Mouse (Mus musculus): Measurements from ENCODE around the gene Pirt. TPM values are rescaled to one million over a fixed set of nuclear protein-coding genes. Genes with fewer than 3 reads are reported as not detected.

The Pirt gene
- polyA plus RNA-seq, 1 experiment from 2014 or later, result 5.7 TPM

- no peak overlapping the region for H3K4me2 ChIP-seq (replicated peaks)
Observed at GRCm38 (mm10) chr11:66914249-66914648, 2.5 kb downstream of the Pirt start.

DNA sequence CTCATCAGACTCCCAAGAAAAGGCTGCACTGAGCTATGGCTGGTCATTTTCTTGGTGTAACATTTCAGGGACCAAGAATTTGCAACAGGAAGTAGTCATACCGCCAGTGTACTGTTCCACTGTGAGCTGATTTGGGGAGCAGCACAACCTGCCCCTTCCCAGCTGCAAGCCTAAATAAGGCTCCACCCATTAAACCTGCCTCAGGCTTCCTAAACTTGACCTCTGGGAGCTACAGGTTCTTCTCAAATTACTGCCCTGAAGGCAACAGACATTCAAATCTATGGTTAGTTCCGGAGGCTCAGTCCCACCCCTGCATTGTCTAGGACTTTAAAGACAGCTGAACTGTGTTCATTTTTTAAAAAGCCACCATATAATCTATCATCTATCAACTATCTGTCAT, 8.2 kb downstream of the Pirt start:
- no peak overlapping the region for H3K27ac ChIP-seq

More at GRCm38 (mm10) chr11:66914249-66914648, 2.5 kb downstream of the Pirt start:
- no peak overlapping the region for H3K9ac ChIP-seq
- H3K27me3 ChIP-seq, result no peaks in the 10 kb centered on the region
- no peaks in the 10 kb centered on the region for H3K4me1 ChIP-seq
- no peak for ATAC-seq (ENCODE audit: low FRiP score)
- H3K36me3 ChIP-seq, result no peaks in the 10 kb centered on the region
- H3K27ac ChIP-seq, result no peak overlapping the region
- 28% methylated on average over 3 of the region's 3 CpGs for WGBS
- H3K9me3 ChIP-seq (replicated peaks), result no peaks in the 10 kb centered on the region
- no peak overlapping the region for H3K4me3 ChIP-seq

GRCm38 (mm10) chr11:66924095-66924823, 12.5 kb downstream of the Pirt start:
- H3K36me3 ChIP-seq, result no peaks in the 10 kb centered on the region
- WGBS, result 87% methylated on average over 11 of the region's 11 CpGs
- no peak overlapping the region for H3K4me2 ChIP-seq (replicated peaks)
- H3K27me3 ChIP-seq, result peaks cover 2% of the 10 kb centered on the region; the same call in 1 of the 2 replicates
- H3K4me1 ChIP-seq, result peaks cover 7% of the 10 kb centered on the region; the same call in 1 of the 2 replicates
- H3K9me3 ChIP-seq (replicated peaks), result no peaks in the 10 kb centered on the region
- H3K4me3 ChIP-seq, result no peak overlapping the region
- H3K27ac ChIP-seq, result no peak overlapping the region
- no peak overlapping the region for H3K9ac ChIP-seq
- no peak for ATAC-seq (ENCODE audit: low FRiP score)

More for the DNA sequence above, 8.2 kb downstream of the Pirt start:
- WGBS, result 67% methylated on average over 2 of the region's 2 CpGs
- peaks cover 2% of the 10 kb centered on the region; the same call in 1 of the 2 replicates for H3K27me3 ChIP-seq
- no peaks in the 10 kb centered on the region for H3K9me3 ChIP-seq (replicated peaks)
- no peak overlapping the region for H3K9ac ChIP-seq
- ATAC-seq (ENCODE audit: low FRiP score), result no peak
- H3K4me3 ChIP-seq, result no peak overlapping the region
- H3K4me2 ChIP-seq (replicated peaks), result no peak overlapping the region
- peaks cover 7% of the 10 kb centered on the region; the same call in 1 of the 2 replicates for H3K4me1 ChIP-seq
- no peaks in the 10 kb centered on the region for H3K36me3 ChIP-seq

DNA sequence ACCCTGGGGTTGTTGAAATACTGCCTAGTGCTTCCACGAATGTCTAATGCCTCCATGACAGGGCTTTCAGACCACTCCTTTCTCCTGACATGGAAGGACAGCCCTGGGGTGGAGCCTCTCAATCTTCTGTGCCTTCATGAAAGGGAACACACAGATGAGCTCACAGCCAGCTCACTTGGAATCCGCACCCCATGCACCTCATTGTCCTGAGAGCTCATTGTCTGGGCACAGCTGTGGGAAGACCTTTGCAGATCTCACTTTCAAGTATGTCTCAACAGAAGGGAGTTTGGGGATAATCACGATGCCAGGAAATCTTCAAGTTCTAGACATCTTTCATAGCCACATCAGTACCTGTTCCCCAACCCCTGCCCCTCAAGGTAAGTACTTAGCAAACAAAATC, 16.5 kb downstream of the Pirt start:
- H3K27me3 ChIP-seq, result peaks cover 1% of the 10 kb centered on the region; the same call in 1 of the 2 replicates
- no peak overlapping the region for H3K27ac ChIP-seq
- no peaks in the 10 kb centered on the region for H3K9me3 ChIP-seq (replicated peaks)
- H3K9ac ChIP-seq, result no peak overlapping the region
- ATAC-seq (ENCODE audit: low FRiP score), result no peak
- no peak overlapping the region for H3K4me3 ChIP-seq
- WGBS, result 49% methylated on average over 3 of the region's 3 CpGs
- no peak overlapping the region for H3K4me2 ChIP-seq (replicated peaks)
- no peaks in the 10 kb centered on the region for H3K4me1 ChIP-seq
- no peaks in the 10 kb centered on the region for H3K36me3 ChIP-seq

GRCm38 (mm10) chr11:66932827-66933599, 21.2 kb downstream of the Pirt start:
- no peaks in the 10 kb centered on the region for H3K9me3 ChIP-seq (replicated peaks)
- no peak overlapping the region for H3K4me3 ChIP-seq
- H3K9ac ChIP-seq, result no peak overlapping the region
- no peaks in the 10 kb centered on the region for H3K27me3 ChIP-seq
- no peak overlapping the region for H3K27ac ChIP-seq
- H3K4me1 ChIP-seq, result no peaks in the 10 kb centered on the region
- no peak for ATAC-seq (ENCODE audit: low FRiP score)
- H3K4me2 ChIP-seq (replicated peaks), result no peak overlapping the region
- no peaks in the 10 kb centered on the region for H3K36me3 ChIP-seq
- 71% methylated on average over 9 of the region's 9 CpGs for WGBS

DNA sequence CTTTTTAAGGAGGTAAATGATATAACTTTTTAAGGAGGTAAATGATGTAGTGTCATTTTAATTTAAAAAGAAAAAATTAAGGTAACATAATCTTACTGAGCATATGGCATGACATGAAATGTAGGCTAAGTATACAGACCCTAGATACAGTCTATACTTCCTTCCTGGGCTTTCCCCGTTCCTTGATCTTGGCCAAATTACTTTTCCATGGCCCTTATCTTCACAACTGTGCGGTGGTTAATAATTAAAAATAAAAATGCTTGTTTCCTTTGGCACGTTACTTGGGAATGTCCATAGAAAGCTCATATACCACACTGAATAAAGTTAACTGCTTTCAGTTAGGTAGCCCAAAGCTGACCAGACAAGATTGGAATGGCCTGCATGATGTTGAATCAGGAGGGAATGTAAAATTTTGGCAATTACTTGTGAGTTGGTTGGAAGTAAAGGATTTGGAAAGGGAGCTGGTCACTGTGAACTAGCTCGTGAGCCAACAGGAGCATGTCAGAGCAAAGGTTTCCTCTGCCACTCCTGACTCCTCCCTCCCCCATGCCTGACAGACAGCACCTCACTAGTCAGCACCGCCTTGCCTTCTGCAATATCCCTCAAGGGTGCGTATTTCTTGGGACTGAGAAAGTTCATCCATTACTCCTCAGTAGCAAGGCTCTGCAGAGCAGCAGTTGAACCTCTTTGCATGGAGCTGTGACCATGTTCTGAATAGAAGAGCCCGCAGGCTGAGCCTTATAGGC, 22.8 kb downstream of the Pirt start:
- Histone ChIP-seq H3K4me3 (no peak overlapping the region), H3K27me3 (no peaks in the 10 kb centered on the region), H3K4me1 (no peaks in the 10 kb centered on the region), H3K9ac (no peak overlapping the region), H3K27ac (no peak overlapping the region), H3K36me3 (no peaks in the 10 kb centered on the region), H3K9me3 (replicated peaks) (no peaks in the 10 kb centered on the region), H3K4me2 (replicated peaks) (no peak overlapping the region)
- WGBS, result 87% methylated on average over 7 of the region's 7 CpGs
- no peak for ATAC-seq (ENCODE audit: low FRiP score)

DNA sequence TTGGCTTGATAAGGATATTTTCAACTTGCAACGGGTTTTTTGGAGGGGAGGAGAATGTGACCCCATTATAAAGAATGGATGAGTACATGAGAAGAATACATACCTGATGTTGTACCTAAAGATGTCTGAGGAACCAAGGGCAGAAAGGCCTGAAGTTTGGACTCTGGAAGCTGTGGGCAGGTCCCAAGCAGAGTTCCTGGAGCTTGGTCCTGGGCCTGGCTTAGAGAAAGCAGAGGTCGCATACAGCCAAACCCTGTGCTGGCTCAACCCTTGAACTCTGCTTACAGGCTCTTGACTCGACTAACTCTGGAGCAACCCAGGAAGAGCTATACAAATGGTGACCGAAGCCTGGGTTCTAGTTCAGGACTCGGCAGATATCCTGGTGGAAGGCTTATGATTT, 30.2 kb downstream of the Pirt start:
- H3K9me3 ChIP-seq (replicated peaks), result no peaks in the 10 kb centered on the region
- H3K36me3 ChIP-seq, result no peaks in the 10 kb centered on the region
- WGBS, result 93% methylated on average over 5 of the region's 5 CpGs
- H3K4me2 ChIP-seq (replicated peaks), result no peak overlapping the region
- no peak for ATAC-seq (ENCODE audit: low FRiP score)
- H3K4me1 ChIP-seq, result no peaks in the 10 kb centered on the region
- no peak overlapping the region for H3K4me3 ChIP-seq
- H3K27ac ChIP-seq, result no peak overlapping the region
- no peaks in the 10 kb centered on the region for H3K27me3 ChIP-seq
- no peak overlapping the region for H3K9ac ChIP-seq

GRCm38 (mm10) chr11:66945224-66945767, 33.5 kb downstream of the Pirt start:
- Histone ChIP-seq H3K27ac (no peak overlapping the region), H3K4me1 (no peaks in the 10 kb centered on the region), H3K27me3 (no peaks in the 10 kb centered on the region), H3K4me2 (replicated peaks) (no peak overlapping the region), H3K9ac (no peak overlapping the region), H3K4me3 (no peak overlapping the region), H3K9me3 (replicated peaks) (no peaks in the 10 kb centered on the region), H3K36me3 (no peaks in the 10 kb centered on the region)
- 72% methylated on average over 2 of the region's 2 CpGs for WGBS
- ATAC-seq (ENCODE audit: low FRiP score), result no peak

- Histone ChIP-seq H3K4me1 (no peaks in the 10 kb centered on the region), H3K27me3 (no peaks in the 10 kb centered on the region), H3K4me2 (replicated peaks) (no peak overlapping the region), H3K9ac (no peak overlapping the region), H3K9me3 (replicated peaks) (no peaks in the 10 kb centered on the region), H3K27ac (no peak overlapping the region), H3K4me3 (no peak overlapping the region), H3K36me3 (no peaks in the 10 kb centered on the region)
- 71% methylated on average over 6 of the region's 6 CpGs for WGBS
- no peak for ATAC-seq (ENCODE audit: low FRiP score)
Observed at GRCm38 (mm10) chr11:66946521-66946920, 34.7 kb downstream of the Pirt start.

DNA sequence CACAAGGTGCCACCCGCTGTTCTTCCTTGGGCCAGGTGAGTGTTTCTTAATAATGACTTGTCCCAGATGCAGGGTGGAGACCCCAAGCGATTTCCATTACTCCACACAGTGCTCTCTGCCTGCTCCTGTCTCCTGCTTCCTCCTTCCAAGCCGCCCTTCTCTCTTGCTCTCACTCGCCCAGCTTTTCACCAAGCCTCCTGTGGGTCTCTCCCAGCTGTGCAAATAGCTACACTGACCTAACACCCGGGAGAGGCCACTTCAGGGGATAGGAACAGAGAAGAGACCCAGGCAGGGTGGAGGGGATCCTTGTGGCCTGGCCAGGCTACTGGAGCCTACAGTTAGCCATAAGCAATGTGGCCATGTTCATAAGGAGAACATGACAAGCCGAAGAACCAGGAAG, 35.1 kb downstream of the Pirt start:
- H3K9ac ChIP-seq, result no peak overlapping the region
- WGBS, result 70% methylated on average over 6 of the region's 6 CpGs
- H3K27ac ChIP-seq, result no peak overlapping the region
- no peak overlapping the region for H3K4me3 ChIP-seq
- H3K27me3 ChIP-seq, result no peaks in the 10 kb centered on the region
- H3K4me2 ChIP-seq (replicated peaks), result no peak overlapping the region
- no peaks in the 10 kb centered on the region for H3K9me3 ChIP-seq (replicated peaks)
- no peaks in the 10 kb centered on the region for H3K36me3 ChIP-seq
- no peak for ATAC-seq (ENCODE audit: low FRiP score)
- H3K4me1 ChIP-seq, result no peaks in the 10 kb centered on the region

GRCm38 (mm10) chr11:66956303-66956702, 44.5 kb downstream of the Pirt start, which contains the start of gene Tmem238l:
Gene Tmem238l, plus strand, starts transcription at chr11:66956638.
- Histone ChIP-seq H3K4me1 (no peaks in the 10 kb centered on the region), H3K4me3 (no peak within 1 kb of the TSS), H3K4me2 (replicated peaks) (no peak within 1 kb of the TSS), H3K9me3 (replicated peaks) (no peaks in the 10 kb centered on the region), H3K9ac (no peak within 1 kb of the TSS), H3K36me3 (no peaks in the 10 kb centered on the region), H3K27ac (no peak within 1 kb of the TSS), H3K27me3 (no peaks in the 10 kb centered on the region)
- 84% methylated on average over 9 of the region's 9 CpGs for WGBS
- no peak for ATAC-seq (ENCODE audit: low FRiP score)

- no peaks in the 10 kb centered on the region for H3K36me3 ChIP-seq
- WGBS, result 83% methylated on average over 1 of the region's 1 CpGs
- H3K9me3 ChIP-seq (replicated peaks), result no peaks in the 10 kb centered on the region
- H3K27ac ChIP-seq, result no peak overlapping the region
- no peaks in the 10 kb centered on the region for H3K27me3 ChIP-seq
- no peak overlapping the region for H3K4me3 ChIP-seq
- no peaks in the 10 kb centered on the region for H3K4me1 ChIP-seq
- no peak overlapping the region for H3K4me2 ChIP-seq (replicated peaks)
- ATAC-seq (ENCODE audit: low FRiP score), result no peak
- H3K9ac ChIP-seq, result no peak overlapping the region
Observed at GRCm38 (mm10) chr11:66960797-66961196, 49.0 kb downstream of the Pirt start.
